Mouse (Mus musculus): ENCODE data around the gene Slc35c1.

DNA sequence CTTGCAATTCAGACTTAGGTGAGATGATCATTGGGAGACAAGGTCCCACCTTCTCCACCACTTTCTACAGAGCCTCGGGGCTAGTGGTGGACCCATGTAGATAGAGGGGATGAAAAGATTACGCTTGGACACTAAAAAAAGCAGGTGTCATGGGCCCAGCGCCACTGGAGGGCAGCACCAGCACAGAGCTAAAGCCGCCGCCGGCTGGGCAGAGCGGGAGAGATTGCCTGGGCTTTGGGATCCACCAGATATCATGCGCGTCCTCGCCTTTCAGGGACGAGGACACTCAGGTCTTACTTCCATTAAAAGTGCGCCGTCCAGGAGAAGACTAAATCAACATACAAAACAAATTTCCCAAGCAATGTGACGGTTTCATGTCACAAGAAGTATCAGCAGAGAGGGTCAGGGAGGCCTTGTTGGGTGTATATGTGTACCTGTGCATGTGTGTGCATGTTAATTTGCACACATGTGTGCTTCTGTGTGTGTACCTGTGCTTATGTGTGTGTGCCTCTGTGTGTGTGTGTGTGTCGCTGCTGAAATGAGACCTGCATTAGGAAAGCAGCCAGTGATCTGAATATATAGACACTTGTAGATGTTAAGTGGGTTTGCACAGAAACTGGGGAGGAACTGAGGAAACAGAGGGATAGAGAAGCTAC lies 25.4 kb upstream of the Slc35c1 start:
- TF ChIP-seq CTCF (IDR thresholded peaks at IDR 0.05): peak; percentile 89
- peak; percentile 56; the same call in 1 of the 2 replicates for TF ChIP-seq EP300 (IDR thresholded peaks at IDR 0.05; ENCODE audit: insufficient read depth, low read depth, low read length)
- TF ChIP-seq POLR2A (IDR thresholded peaks at IDR 0.05; ENCODE audit: insufficient read depth, low read depth, low read length): no peak
